Mouse (Mus musculus) left cerebral cortex, postnatal 25 days (tissue): Measurements from ENCODE around the gene Pax9. TPM values are rescaled to one million over a fixed set of nuclear protein-coding genes. Genes with fewer than 3 reads are reported as not detected.

Source experiments
- DNase-seq, 2 experiments: peaks; one replicate each; pipeline ENCODE4 v3.0.0; 2022; ENCODE audit warnings: low spot score in 2 of 2, mixed read lengths in 1 of 2
- intact Hi-C: fragments of 180-260 bp; cut with DNase I; formaldehyde crosslinking; loops from one replicate; pipeline ENCODE4 v1.15.1; 2025
- total RNA-seq, 2 experiments: library from RNA; stranded (reverse); gene quantifications; 2 replicates each; pipeline ENCODE4 v1.2.3; 2021

Pax9 gene
- not detected for total RNA-seq

GRCm38 (mm10) chr12:56691427-56692079, at the start of gene Pax9:
Pax9 (plus strand) TSS chr12:56691767.
- no peak for DNase-seq
- intact Hi-C loops: loop anchor here (5.0 kb wide), 2 partner anchors 74 to 154 kb away; partner anchors contain the start of gene Nkx2-1

- no peak for DNase-seq
- intact Hi-C loops: no loop called here
These were observed 22.0 kb upstream of the Pax9 start for GRCm38 (mm10) chr12:56669451-56670122.

- DNase-seq: no peak
- intact Hi-C loops: no loop called here
These were observed 20.8 kb upstream of the Pax9 start for GRCm38 (mm10) chr12:56670795-56671194.

GRCm38 (mm10) chr12:56674726-56675125, 16.8 kb upstream of the Pax9 start:
- DNase-seq: no peak
- intact Hi-C loops: no loop called here

GRCm38 (mm10) chr12:56677620-56678019, 13.9 kb upstream of the Pax9 start:
- intact Hi-C loops: no loop called here
- no peak for DNase-seq

GRCm38 (mm10) chr12:56681096-56681811, 10.3 kb upstream of the Pax9 start:
- DNase-seq: no peak
- intact Hi-C loops: loop anchor here (2.0 kb wide), 2 partner anchors 306 to 504 kb away; no protein-coding TSS in a partner anchor

GRCm38 (mm10) chr12:56687640-56688481, 3.7 kb upstream of the Pax9 start:
- DNase-seq: no peak
- intact Hi-C loops: no loop called here

- intact Hi-C loops: no loop called here
These were observed 3.1 kb upstream of the Pax9 start for GRCm38 (mm10) chr12:56688482-56688840.

GRCm38 (mm10) chr12:56688920-56689319, 2.6 kb upstream of the Pax9 start:
- DNase-seq: no peak
- intact Hi-C loops: no loop called here

More at GRCm38 (mm10) chr12:56688482-56688840, 3.1 kb upstream of the Pax9 start:
- no peak for DNase-seq

- intact Hi-C loops: no loop called here
- no peak for DNase-seq
These were observed 2.2 kb upstream of the Pax9 start for GRCm38 (mm10) chr12:56689331-56689730.

- no peak for DNase-seq
- intact Hi-C loops: loop anchor here (5.0 kb wide), 2 partner anchors 72 to 152 kb away; partner anchors contain the start of gene Nkx2-1
These were observed 1.8 kb upstream of the Pax9 start for GRCm38 (mm10) chr12:56689736-56690135.

- no peak for DNase-seq
- intact Hi-C loops: loop anchor here (5.0 kb wide), 2 partner anchors 73 to 153 kb away; partner anchors contain the start of gene Nkx2-1
These were observed 1.2 kb upstream of the Pax9 start for GRCm38 (mm10) chr12:56690366-56690765.

- DNase-seq: no peak
- intact Hi-C loops: loop anchor here (5.0 kb wide), 2 partner anchors 74 to 154 kb away; partner anchors contain the start of gene Nkx2-1
These were observed 566 bp upstream of the Pax9 start for GRCm38 (mm10) chr12:56691001-56691400.

GRCm38 (mm10) chr12:56692536-56692935, 969 bp downstream of the Pax9 start:
- intact Hi-C loops: loop anchor here (5.0 kb wide), 2 partner anchors 75 to 155 kb away; partner anchors contain the start of gene Nkx2-1
- DNase-seq: no peak

- intact Hi-C loops: loop anchor here (2.0 to 5.0 kb wide), 3 partner anchors 76 to 851 kb away; partner anchors contain the start of gene Nkx2-1
- no peak for DNase-seq
These were observed 2.0 kb downstream of the Pax9 start for GRCm38 (mm10) chr12:56693411-56694098.

- no peak for DNase-seq
- intact Hi-C loops: loop anchor here (2.0 to 5.0 kb wide), 3 partner anchors 77 to 850 kb away; partner anchors contain the start of gene Nkx2-1
These were observed 2.8 kb downstream of the Pax9 start for GRCm38 (mm10) chr12:56694361-56694760.

- intact Hi-C loops: loop anchor here (2.0 to 5.0 kb wide), 3 partner anchors 78 to 850 kb away; partner anchors contain the start of gene Nkx2-1
- DNase-seq: no peak
These were observed 3.4 kb downstream of the Pax9 start for GRCm38 (mm10) chr12:56694936-56695335.

GRCm38 (mm10) chr12:56695358-56696173, 4.0 kb downstream of the Pax9 start:
- intact Hi-C loops: loop anchor here (2.0 kb wide), 1 partner anchor 849 kb away; no protein-coding TSS in a partner anchor
- DNase-seq: no peak
